Mouse (Mus musculus) midbrain, embryonic 16.5 days (tissue): ENCODE measurements around the gene Ccdc88c. TPM values are rescaled to one million over a fixed set of nuclear protein-coding genes. Genes with fewer than 3 reads are reported as not detected.

Experiments used
- ATAC-seq: fragments of 200-750 bp; cut with Nextera tagmentation; 2 replicates; pipeline ENCODE4 v1.8.0; 2017; ENCODE audit warnings: moderate TSS enrichment
- H3K27ac ChIP-seq: fragments of 300-500 bp; sonication (generic); 2 replicates; pipeline ENCODE4 v1.5.1; 2014; ENCODE audit warnings: mild to moderate bottlenecking, low read length, mixed read lengths
- H3K27me3 ChIP-seq: fragments of 300-500 bp; sonication (generic); 2 replicates; pipeline ENCODE4 v1.6.1; 2014; ENCODE audit warnings: low read depth, low read length, mixed read lengths; ENCODE audit not compliant: control insufficient read depth, insufficient read depth
- H3K36me3 ChIP-seq: fragments of 300-500 bp; sonication (generic); 2 replicates; pipeline ENCODE4 v1.6.1; 2014; ENCODE audit warnings: mild to moderate bottlenecking, low read length, moderate library complexity, mixed read lengths; ENCODE audit not compliant: control insufficient read depth, insufficient read depth
- H3K4me1 ChIP-seq: fragments of 300-500 bp; sonication (generic); 2 replicates; pipeline ENCODE4 v1.6.1; 2014; ENCODE audit warnings: mild to moderate bottlenecking, low read length, mixed read lengths; ENCODE audit not compliant: control insufficient read depth, insufficient read depth
- H3K4me2 ChIP-seq: fragments of 300-500 bp; sonication (generic); 2 replicates; pipeline ENCODE4 v1.6.1; 2014; ENCODE audit warnings: mild to moderate bottlenecking, low read length, mixed read lengths
- H3K4me3 ChIP-seq: fragments of 300-500 bp; sonication (generic); 2 replicates; pipeline ENCODE4 v1.5.1; 2014; ENCODE audit warnings: low read depth, mild to moderate bottlenecking, low read length, moderate library complexity, mixed read lengths
- H3K9ac ChIP-seq: fragments of 300-500 bp; sonication (generic); 2 replicates; pipeline ENCODE4 v1.6.1; 2014; ENCODE audit warnings: low read depth, low read length, mixed read lengths
- H3K9me3 ChIP-seq: fragments of 300-500 bp; sonication (generic); replicated peaks from 2 replicates; pipeline ENCODE4 v1.6.1; 2014; ENCODE audit warnings: mild to moderate bottlenecking, low read length, mixed read lengths; ENCODE audit not compliant: control insufficient read depth, poor library complexity, severe bottlenecking
- WGBS: fragments of 180-500 bp; shearing (Covaris S2); extraction: QIAGEN DNeasy Blood & Tissue Kit; methylation state at CpG from one replicate; pipeline ENCODE4 v1.1.7; 2014; 5-methylcytosine and 5-hydroxymethylcytosine counted together
- polyA plus RNA-seq: library from polyadenylated mRNA; unstranded; fragments of >200 nt; fragmentation: Nextera tagmentation; extraction: Ambion mirVana; gene quantifications from 2 replicates; pipeline ENCODE4 v1.2.1, GENCODE M21; 2015

Ccdc88c gene
- polyA plus RNA-seq, 1 experiment from 2014 or later = 12.5 TPM

- H3K9me3 ChIP-seq = no peaks in the 10 kb centered on the region
- no peaks in the 10 kb centered on the region for H3K36me3 ChIP-seq
- no peak overlapping the region for H3K4me3 ChIP-seq
- H3K27ac ChIP-seq = peak overlapping the region; percentile 66
- peaks cover 42% of the 10 kb centered on the region for H3K4me1 ChIP-seq
- ATAC-seq = peak; percentile 12; the same call in 1 of the 2 replicates
- 28% methylated on average over 15 of the region's 15 CpGs for WGBS
- H3K27me3 ChIP-seq = no peaks in the 10 kb centered on the region
- H3K9ac ChIP-seq = peak overlapping the region; percentile 36
- peak overlapping the region; percentile 17; the same call in 1 of the 2 replicates for H3K4me2 ChIP-seq
These were observed 40.3 kb downstream of the Ccdc88c start for GRCm38 (mm10) chr12:100988324-100989130.

- H3K27ac ChIP-seq = peak overlapping the region; percentile 61
- H3K9ac ChIP-seq = peak overlapping the region; percentile 7; the same call in 1 of the 2 replicates
- H3K36me3 ChIP-seq = no peaks in the 10 kb centered on the region
- H3K4me1 ChIP-seq = peaks cover 48% of the 10 kb centered on the region
- no peak overlapping the region for H3K4me3 ChIP-seq
- 55% methylated on average over 4 of the region's 4 CpGs for WGBS
- H3K9me3 ChIP-seq = no peaks in the 10 kb centered on the region
- H3K4me2 ChIP-seq = no peak overlapping the region
- H3K27me3 ChIP-seq = no peaks in the 10 kb centered on the region
- peak; percentile 39 for ATAC-seq
These were observed 42.4 kb downstream of the Ccdc88c start for GRCm38 (mm10) chr12:100986423-100986822.

DNA sequence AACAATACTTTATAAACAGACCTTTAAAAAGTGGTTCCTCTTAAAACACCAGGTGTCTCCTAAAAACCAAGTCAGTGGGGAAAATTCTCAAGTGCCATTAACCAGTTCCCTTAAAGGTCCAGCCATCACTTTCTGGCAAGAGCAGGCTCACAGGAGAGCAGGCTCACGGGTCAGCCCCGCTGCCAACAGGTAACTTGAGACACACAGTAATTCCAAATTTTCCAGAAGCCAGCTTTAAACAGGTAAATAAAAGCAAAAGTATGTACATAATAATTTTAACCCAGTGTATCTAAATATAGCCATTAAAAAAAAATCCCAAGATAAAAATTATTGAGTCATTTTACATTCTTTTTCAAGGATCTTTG is 43.1 kb downstream of the Ccdc88c start:
- Histone ChIP-seq H3K4me1 (peaks cover 47% of the 10 kb centered on the region), H3K27ac (no peak overlapping the region), H3K36me3 (no peaks in the 10 kb centered on the region), H3K4me3 (no peak overlapping the region), H3K27me3 (no peaks in the 10 kb centered on the region), H3K4me2 (no peak overlapping the region), H3K9me3 (no peaks in the 10 kb centered on the region), H3K9ac (no peak overlapping the region)
- 96% methylated on average over 2 of the region's 2 CpGs for WGBS
- ATAC-seq = no peak

DNA sequence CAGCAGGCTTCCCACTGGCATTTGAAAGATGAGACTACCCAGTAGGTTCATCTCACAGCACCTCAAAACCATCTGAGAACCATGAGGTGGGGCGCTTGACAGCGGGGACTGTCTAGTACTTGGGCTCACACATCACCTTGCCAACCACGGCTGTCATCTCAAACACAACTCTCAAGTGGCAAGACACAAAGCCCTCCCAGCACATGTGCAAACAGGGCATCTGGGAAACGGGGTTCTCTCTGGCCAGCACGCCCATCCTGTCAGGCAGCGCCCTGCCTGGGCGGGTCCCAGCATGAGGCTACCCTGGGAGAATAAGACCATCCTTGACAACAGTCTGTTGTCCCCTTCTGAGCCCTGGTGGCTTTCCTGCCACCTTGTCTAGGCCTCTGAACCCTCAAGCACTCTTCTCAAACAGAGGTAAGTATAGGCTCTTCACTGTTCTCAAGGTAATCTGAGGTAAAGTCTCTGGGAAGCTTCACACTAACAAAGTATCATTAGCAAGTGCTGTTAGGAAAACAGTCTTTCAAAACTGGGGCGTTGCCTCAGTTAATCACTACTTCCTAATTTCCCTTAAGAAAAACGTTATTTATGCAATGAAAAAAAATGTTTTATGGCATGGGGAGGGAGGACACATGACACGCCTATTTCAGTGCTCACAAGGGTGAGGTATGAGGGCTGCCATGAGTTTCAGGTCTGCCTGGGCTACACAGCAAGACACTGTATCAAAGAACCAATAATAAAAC is 43.6 kb downstream of the Ccdc88c start:
- Histone ChIP-seq H3K9ac (no peak overlapping the region), H3K36me3 (no peaks in the 10 kb centered on the region), H3K27me3 (no peaks in the 10 kb centered on the region), H3K9me3 (no peaks in the 10 kb centered on the region), H3K4me1 (peaks cover 43% of the 10 kb centered on the region), H3K4me3 (no peak overlapping the region), H3K27ac (no peak overlapping the region), H3K4me2 (no peak overlapping the region)
- no peak for ATAC-seq
- 84% methylated on average over 10 of the region's 10 CpGs for WGBS

- Histone ChIP-seq H3K36me3 (no peaks in the 10 kb centered on the region), H3K27me3 (no peaks in the 10 kb centered on the region), H3K4me1 (peaks cover 27% of the 10 kb centered on the region), H3K4me3 (no peak overlapping the region), H3K27ac (0 out of 2 replicates have a peak overlapping the region, but pooled peaks have one; percentile 14), H3K4me2 (no peak overlapping the region), H3K9ac (no peak overlapping the region), H3K9me3 (no peaks in the 10 kb centered on the region)
- no peak for ATAC-seq
- 57% methylated on average over 11 of the region's 11 CpGs for WGBS
These were observed 45.3 kb downstream of the Ccdc88c start for GRCm38 (mm10) chr12:100983565-100983964.

- H3K27ac ChIP-seq = no peak overlapping the region
- H3K27me3 ChIP-seq = no peaks in the 10 kb centered on the region
- H3K4me2 ChIP-seq = no peak overlapping the region
- no peak for ATAC-seq
- no peak overlapping the region for H3K4me3 ChIP-seq
- no peaks in the 10 kb centered on the region for H3K9me3 ChIP-seq
- WGBS = 81% methylated on average over 8 of the region's 8 CpGs
- no peaks in the 10 kb centered on the region for H3K36me3 ChIP-seq
- H3K4me1 ChIP-seq = peaks cover 21% of the 10 kb centered on the region
- 0 out of 2 replicates have a peak overlapping the region, but pooled peaks have one; percentile 3 for H3K9ac ChIP-seq
These were observed 46.6 kb downstream of the Ccdc88c start for GRCm38 (mm10) chr12:100982217-100982616.

- 68% methylated on average over 9 of the region's 9 CpGs for WGBS
- no peak overlapping the region for H3K4me3 ChIP-seq
- H3K9ac ChIP-seq = no peak overlapping the region
- H3K4me1 ChIP-seq = peaks cover 21% of the 10 kb centered on the region
- no peaks in the 10 kb centered on the region for H3K27me3 ChIP-seq
- ATAC-seq = no peak
- no peak overlapping the region for H3K27ac ChIP-seq
- H3K4me2 ChIP-seq = no peak overlapping the region
- H3K9me3 ChIP-seq = no peaks in the 10 kb centered on the region
- no peaks in the 10 kb centered on the region for H3K36me3 ChIP-seq
These were observed 48.3 kb downstream of the Ccdc88c start for GRCm38 (mm10) chr12:100980551-100981008.

DNA sequence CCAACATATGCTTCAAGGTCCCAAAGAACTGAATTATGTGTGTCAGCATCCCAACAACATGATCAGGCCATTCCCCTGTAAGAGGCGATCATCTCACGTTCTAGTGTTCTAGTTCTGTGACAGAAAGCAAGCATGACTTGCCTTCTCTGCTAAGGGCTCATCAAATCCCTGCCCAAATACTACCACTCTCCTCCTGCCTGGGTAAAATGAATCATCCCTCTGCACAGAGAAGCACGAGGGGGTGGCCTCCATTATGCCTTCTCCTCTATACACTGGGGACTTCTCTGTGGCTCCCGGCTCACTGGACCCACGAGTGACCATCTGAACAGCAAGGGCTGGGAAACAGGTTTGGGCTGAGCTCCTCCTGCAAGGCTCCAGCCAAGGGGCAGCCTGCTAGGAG is 49.2 kb downstream of the Ccdc88c start:
- peaks cover 17% of the 10 kb centered on the region for H3K4me1 ChIP-seq
- H3K9me3 ChIP-seq = no peaks in the 10 kb centered on the region
- no peak overlapping the region for H3K27ac ChIP-seq
- H3K9ac ChIP-seq = no peak overlapping the region
- ATAC-seq = no peak
- H3K4me3 ChIP-seq = no peak overlapping the region
- H3K4me2 ChIP-seq = no peak overlapping the region
- no peaks in the 10 kb centered on the region for H3K36me3 ChIP-seq
- WGBS = 93% methylated on average over 5 of the region's 5 CpGs
- no peaks in the 10 kb centered on the region for H3K27me3 ChIP-seq
